Mouse (Mus musculus) MEL (cell line): ENCODE measurements around the gene Tapt1. TPM values are rescaled to one million over a fixed set of nuclear protein-coding genes. Genes with fewer than 3 reads are reported as not detected.

ENCODE experiments used
- DNase-seq: peaks from one replicate; pipeline ENCODE4 v3.0.0; 2011; ENCODE audit warnings: low read depth, low spot score
- H3K27ac ChIP-seq: 2 replicates; pipeline ENCODE4 v1.5.1; 2012; ENCODE audit warnings: low read depth, mild to moderate bottlenecking, control low read depth, low read length, moderate library complexity; ENCODE audit not compliant: control insufficient read depth
- H3K27me3 ChIP-seq, 2 experiments: fragments of 150-350 bp in 1 of 2; sonication (generic) in 1 of 2; 2 replicates each; pipeline ENCODE4 v1.6.1; 2012; ENCODE audit warnings: low read length in 2 of 2, mild to moderate bottlenecking in 2 of 2, improper control_type of control experiment in 1 of 2, moderate library complexity in 1 of 2; ENCODE audit not compliant: insufficient read depth in 2 of 2, control insufficient read depth in 1 of 2
- H3K36me3 ChIP-seq, 2 experiments: 2 replicates each; pipeline ENCODE4 v1.6.1; 2012 to 2014; ENCODE audit warnings: low read length in 2 of 2, improper control_type of control experiment in 1 of 2, inconsistent platforms in 1 of 2, mild to moderate bottlenecking in 1 of 2; ENCODE audit not compliant: insufficient read depth in 2 of 2, control insufficient read depth in 1 of 2
- H3K4me1 ChIP-seq, 2 experiments: fragments of 150-350 bp in 1 of 2; sonication (generic) in 1 of 2; 2 replicates each; pipeline ENCODE4 v1.6.1; 2012; ENCODE audit warnings: low read length in 2 of 2, improper control_type of control experiment in 1 of 2, mild to moderate bottlenecking in 1 of 2; ENCODE audit not compliant: insufficient read depth in 2 of 2, control insufficient read depth in 1 of 2
- H3K4me3 ChIP-seq, 2 experiments: fragments of 150-350 bp in 1 of 2; sonication (generic) in 1 of 2; 2 replicates each; pipeline ENCODE4 v1.5.1; 2012; ENCODE audit warnings: low read depth in 2 of 2, low read length in 2 of 2, mild to moderate bottlenecking in 2 of 2, moderate library complexity in 2 of 2, control low read depth in 1 of 2, improper control_type of control experiment in 1 of 2; ENCODE audit not compliant: control insufficient read depth in 1 of 2, insufficient read depth in 1 of 2
- H3K79me2 ChIP-seq: 2 replicates; pipeline ENCODE4 v1.6.1; 2012; ENCODE audit warnings: mild to moderate bottlenecking, low read length, moderate library complexity; ENCODE audit not compliant: control insufficient read depth, poor library complexity, insufficient read depth
- H3K9ac ChIP-seq: 2 replicates; pipeline ENCODE4 v1.6.1; 2012; ENCODE audit warnings: low read depth, mild to moderate bottlenecking, control low read depth, low read length, moderate library complexity; ENCODE audit not compliant: control insufficient read depth, poor library complexity, severe bottlenecking
- H3K9me3 ChIP-seq: fragments of 150-350 bp; sonication (generic); replicated peaks from 2 replicates; pipeline ENCODE4 v1.6.1; 2012; ENCODE audit warnings: mild to moderate bottlenecking, low read length, improper control_type of control experiment, moderate library complexity; ENCODE audit not compliant: insufficient read depth
- BHLHE40 ChIP-seq: IDR thresholded peaks from 2 replicates; pipeline ENCODE4 v1.6.1; 2012; ENCODE audit warnings: low read depth, mild to moderate bottlenecking, inconsistent platforms, low read length, improper control_type of control experiment, borderline replicate concordance
- ELF1 ChIP-seq: IDR thresholded peaks from 2 replicates; pipeline ENCODE4 v1.6.1; 2014; ENCODE audit warnings: low read depth, mild to moderate bottlenecking, inconsistent platforms, low read length, improper control_type of control experiment, moderate library complexity
- EP300 ChIP-seq, 2 experiments: IDR thresholded peaks; 2 replicates each; pipeline ENCODE4 v1.6.1; 2011; ENCODE audit warnings: improper control_type of control experiment in 2 of 2, low read length in 2 of 2, low read depth in 1 of 2, mild to moderate bottlenecking in 1 of 2
- ETS1 ChIP-seq: IDR thresholded peaks from 2 replicates; pipeline ENCODE4 v1.6.1; 2012; ENCODE audit warnings: low read depth, mild to moderate bottlenecking, inconsistent platforms, low read length, improper control_type of control experiment, moderate library complexity
- GATA1 ChIP-seq: IDR thresholded peaks from 2 replicates; pipeline ENCODE4 v1.6.1; 2011; ENCODE audit warnings: low read depth, low read length, improper control_type of control experiment
- HCFC1 ChIP-seq: IDR thresholded peaks from 2 replicates; pipeline ENCODE4 v1.6.1; 2012; ENCODE audit warnings: low read depth, mild to moderate bottlenecking, inconsistent platforms, low read length, improper control_type of control experiment, moderate library complexity
- MAX ChIP-seq: IDR thresholded peaks from 2 replicates; pipeline ENCODE4 v1.6.1; 2011; ENCODE audit warnings: low read length, improper control_type of control experiment
- MEF2A ChIP-seq: IDR thresholded peaks from 2 replicates; pipeline ENCODE4 v1.6.1; 2014; ENCODE audit warnings: low read depth, mild to moderate bottlenecking, inconsistent platforms, low read length, improper control_type of control experiment; ENCODE audit not compliant: poor library complexity, insufficient replicate concordance, severe bottlenecking; ENCODE audit errors: extremely low read depth
- MXI1 ChIP-seq: IDR thresholded peaks from 2 replicates; pipeline ENCODE4 v1.6.1; 2011; ENCODE audit warnings: mild to moderate bottlenecking, low read depth, low read length, improper control_type of control experiment
- MYB ChIP-seq: IDR thresholded peaks from 2 replicates; pipeline ENCODE4 v1.6.1; 2011; ENCODE audit warnings: mild to moderate bottlenecking, low read depth, low read length, improper control_type of control experiment
- MYC ChIP-seq: IDR thresholded peaks from 2 replicates; pipeline ENCODE4 v1.6.1; 2011; ENCODE audit warnings: low read depth, mild to moderate bottlenecking, low read length, improper control_type of control experiment, moderate library complexity
- NRF1 ChIP-seq: IDR thresholded peaks from 2 replicates; pipeline ENCODE4 v1.6.1; 2014; ENCODE audit warnings: low read depth, mild to moderate bottlenecking, inconsistent platforms, low read length, improper control_type of control experiment, moderate library complexity; ENCODE audit not compliant: poor library complexity, insufficient read depth, severe bottlenecking
- POLR2AphosphoS2 ChIP-seq: IDR thresholded peaks from 2 replicates; pipeline ENCODE4 v1.6.1; 2011; ENCODE audit warnings: low read length, improper control_type of control experiment
- RCOR1 ChIP-seq: IDR thresholded peaks from 2 replicates; pipeline ENCODE4 v1.6.1; 2012; ENCODE audit warnings: low read depth, mild to moderate bottlenecking, inconsistent platforms, low read length, improper control_type of control experiment
- SIN3A ChIP-seq: IDR thresholded peaks from 2 replicates; pipeline ENCODE4 v1.6.1; 2012; ENCODE audit warnings: low read length, improper control_type of control experiment, inconsistent platforms
- SMC3 ChIP-seq: IDR thresholded peaks from 2 replicates; pipeline ENCODE4 v1.6.1; 2011; ENCODE audit warnings: low read depth, low read length, improper control_type of control experiment
- TAL1 ChIP-seq: IDR thresholded peaks from 2 replicates; pipeline ENCODE4 v1.6.1; 2012; ENCODE audit warnings: mild to moderate bottlenecking, inconsistent platforms, low read length, moderate library complexity, mixed read lengths
- TBP ChIP-seq: IDR thresholded peaks from 2 replicates; pipeline ENCODE4 v1.8.0; 2011; ENCODE audit warnings: low read depth, low read length, improper control_type of control experiment
- TCF12 ChIP-seq: IDR thresholded peaks from 2 replicates; pipeline ENCODE4 v1.6.1; 2014; ENCODE audit warnings: low read depth, mild to moderate bottlenecking, inconsistent platforms, low read length, improper control_type of control experiment, moderate library complexity
- polyA plus RNA-seq, 2 experiments: library from polyadenylated mRNA; stranded (reverse) in 1 of 2; unstranded in 1 of 2; fragments of >175 nt in 1 of 2; fragments of >200 nt in 1 of 2; gene quantifications; 2 replicates each; pipeline versions ENCODE4 v1.2.1 to v1.2.4; 2012; ENCODE audit warnings: low replicate concordance in 2 of 2, low read depth in 1 of 2; ENCODE audit not compliant: insufficient read length in 2 of 2, insufficient read depth in 1 of 2, missing spikeins in 1 of 2
- total RNA-seq: library from RNA; depleted of rRNA; stranded (reverse); fragments of 300-350 nt; gene quantifications from 2 replicates; pipeline ENCODE4 v1.2.3, GENCODE M21; 2012

Gene Tapt1
- total and polyA plus RNA-seq, 3 experiments, result 47.0 to 64.6 TPM; not detected in 1

- peak; percentile 67 for TF ChIP-seq SMC3
- no peak for TF ChIP-seq NRF1
- TF ChIP-seq POLR2AphosphoS2, result no peak
- TF ChIP-seq, all 39 proteins: peak for 22
Observed at GRCm38 (mm10) chr5:44224251-44224650, 2.2 kb downstream of the Tapt1 start (continued).

GRCm38 (mm10) chr5:44223341-44223881 lies 3.0 kb downstream of the Tapt1 start:
- Histone ChIP-seq H3K9me3 (no peaks in the 10 kb centered on the region), H3K9ac (peak overlapping the region; percentile 22)
- peak; percentile 90 for TF ChIP-seq GATA1
- peak; percentile 92 for TF ChIP-seq SIN3A
- 0 out of 2 replicates have a peak, but pooled peaks have one; percentile 48 for TF ChIP-seq TBP
- TF ChIP-seq HCFC1, result peak; percentile 51; the same call in 1 of the 2 replicates
- TF ChIP-seq NRF1, result peak; percentile 46; the same call in 1 of the 2 replicates
- peak; percentile 98 for TF ChIP-seq ETS1
- peak; percentile 63 for TF ChIP-seq TAL1
- no peak for TF ChIP-seq MEF2A
- peak; percentile 76 for TF ChIP-seq TCF12
- no peak for TF ChIP-seq ELF1
- peak; percentile 31; the same call in 1 of the 2 replicates for TF ChIP-seq RCOR1
- TF ChIP-seq MYB, result no peak
- peak; percentile 44; the same call in 1 of the 2 replicates for TF ChIP-seq BHLHE40
- peak; percentile 73 to 76 for TF ChIP-seq EP300 (IDR thresholded peaks at IDR 0.05; ENCODE audit: low read depth in 1 of 2, low read length in 2 of 2)
- TF ChIP-seq SMC3, result no peak
- TF ChIP-seq MYC, result 0 out of 2 replicates have a peak, but pooled peaks have one; percentile 72
- peak; percentile 73 for TF ChIP-seq MAX
- TF ChIP-seq MXI1, result peak; percentile 92
- TF ChIP-seq, all 39 proteins: peak for 14
- Histone ChIP-seq H3K4me1 (peaks cover 23 to 31% of the 10 kb centered on the region in 2 experiments), H3K36me3 (peaks cover 8 to 31% of the 10 kb centered on the region in 2 experiments), H3K27ac (peak overlapping the region; percentile 63), H3K79me2 (peaks cover 74% of the 10 kb centered on the region), H3K4me3 (peak overlapping the region in 1 of 2 experiments; percentile 31; a peak in 2 of 4 replicates), H3K27me3 (no peaks in the 10 kb centered on the region)
- peak; percentile 87 for DNase-seq
